Mouse (Mus musculus): ENCODE results near the gene Syt14.

GRCm38 (mm10) chr1:192897218-192897617 lies 138.4 kb downstream of the Syt14 start:
- TF ChIP-seq CTCF (IDR thresholded peaks at IDR 0.05; ENCODE audit: low read depth, low read length) (no peak), GATA2 (IDR thresholded peaks at IDR 0.05; ENCODE audit: borderline replicate concordance, low read depth, low read length) (no peak), GATA1 (IDR thresholded peaks at IDR 0.05; ENCODE audit: borderline replicate concordance, low read length) (no peak), POLR2AphosphoS5 (IDR thresholded peaks at IDR 0.05; ENCODE audit: insufficient replicate concordance, low read depth, low read length) (no peak), TAL1 (conservative IDR thresholded peaks at IDR 0.05; ENCODE audit: low read depth, low read length) (no peak)

All from G1E (cell line).